Mouse (Mus musculus) heart, adult 11 months (tissue): ENCODE measurements around the gene Tspan10.

Experiments used
- DNase-seq: peaks from one replicate; pipeline ENCODE4 v3.0.0; 2022

Gene Tspan10

DNA sequence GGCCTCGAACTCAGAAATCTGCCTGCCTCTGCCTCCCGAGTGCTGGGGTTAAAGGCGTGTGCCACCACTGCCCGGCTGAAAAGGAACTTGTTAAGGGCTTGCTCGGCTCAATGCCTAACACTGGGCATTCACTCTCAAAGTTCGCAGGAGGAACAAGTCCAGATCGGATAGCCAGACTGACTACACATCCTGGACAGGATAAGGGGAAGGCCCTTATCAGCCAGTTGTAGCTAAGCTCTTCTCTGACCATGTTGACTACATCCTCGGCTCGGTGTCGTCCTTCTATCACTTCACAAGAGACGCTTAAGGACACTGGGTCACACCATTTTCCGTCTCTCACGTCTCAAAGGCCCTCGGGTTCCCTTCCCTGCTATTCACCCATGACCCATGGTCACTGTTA, 14.9 kb downstream of the Tspan10 start:
- DNase-seq, result no peak

DNA sequence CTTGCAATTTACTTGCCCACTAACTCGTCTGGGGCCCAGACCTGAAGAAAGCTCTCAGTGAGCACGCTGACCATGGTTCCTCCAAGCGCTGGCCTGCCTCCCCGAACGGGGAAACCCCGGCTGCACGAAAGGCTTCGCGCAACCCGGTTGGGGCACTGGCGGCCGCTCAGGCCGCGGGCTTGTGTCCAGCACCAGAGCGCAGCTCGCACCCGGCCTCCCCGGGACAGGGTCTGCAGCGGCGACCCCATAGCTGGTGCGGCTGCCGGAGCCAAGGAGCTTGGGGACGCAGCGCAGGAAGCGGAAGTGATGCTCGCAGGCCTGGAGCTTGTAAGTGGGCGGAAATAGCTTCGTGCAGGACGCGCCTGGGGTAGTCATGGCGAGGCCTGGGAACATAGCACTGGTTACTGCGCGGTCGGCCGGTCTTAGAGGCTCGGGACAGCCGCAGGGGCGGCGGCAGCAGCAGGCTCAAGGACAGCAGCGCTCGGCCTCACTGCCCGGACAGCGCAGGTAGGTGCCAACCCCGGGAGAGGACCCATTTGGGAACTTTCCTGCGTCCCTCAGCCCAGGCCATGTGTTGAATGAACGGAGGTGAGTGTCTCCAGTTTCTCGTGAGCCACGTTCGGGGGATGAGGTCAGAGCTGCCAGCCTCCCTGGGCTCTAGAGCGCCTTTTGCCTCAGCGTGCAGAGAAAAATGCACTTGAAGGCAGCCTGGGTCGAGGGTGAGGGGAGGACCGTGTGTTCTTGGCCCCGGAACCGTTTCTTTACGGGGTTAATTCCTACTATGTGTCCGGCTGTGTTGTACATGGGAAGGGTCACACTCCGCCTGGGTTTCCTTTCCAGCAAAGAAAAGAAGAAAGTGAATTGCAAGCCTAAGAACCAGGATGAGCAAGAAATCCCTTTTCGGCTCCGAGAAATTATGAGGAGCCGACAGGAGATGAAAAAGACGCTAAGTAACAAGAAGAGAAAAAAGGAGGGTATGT, 15.6 kb downstream of the Tspan10 start, which contains the start of the genes Oxld1 and Ccdc137:
Gene Oxld1 (minus strand): TSS at position 297 of the 980 bp plus-strand sequence.
Gene Ccdc137 (plus strand): TSS at position 344 of the 980 bp plus-strand sequence.
- DNase-seq, result peak; percentile 99

DNA sequence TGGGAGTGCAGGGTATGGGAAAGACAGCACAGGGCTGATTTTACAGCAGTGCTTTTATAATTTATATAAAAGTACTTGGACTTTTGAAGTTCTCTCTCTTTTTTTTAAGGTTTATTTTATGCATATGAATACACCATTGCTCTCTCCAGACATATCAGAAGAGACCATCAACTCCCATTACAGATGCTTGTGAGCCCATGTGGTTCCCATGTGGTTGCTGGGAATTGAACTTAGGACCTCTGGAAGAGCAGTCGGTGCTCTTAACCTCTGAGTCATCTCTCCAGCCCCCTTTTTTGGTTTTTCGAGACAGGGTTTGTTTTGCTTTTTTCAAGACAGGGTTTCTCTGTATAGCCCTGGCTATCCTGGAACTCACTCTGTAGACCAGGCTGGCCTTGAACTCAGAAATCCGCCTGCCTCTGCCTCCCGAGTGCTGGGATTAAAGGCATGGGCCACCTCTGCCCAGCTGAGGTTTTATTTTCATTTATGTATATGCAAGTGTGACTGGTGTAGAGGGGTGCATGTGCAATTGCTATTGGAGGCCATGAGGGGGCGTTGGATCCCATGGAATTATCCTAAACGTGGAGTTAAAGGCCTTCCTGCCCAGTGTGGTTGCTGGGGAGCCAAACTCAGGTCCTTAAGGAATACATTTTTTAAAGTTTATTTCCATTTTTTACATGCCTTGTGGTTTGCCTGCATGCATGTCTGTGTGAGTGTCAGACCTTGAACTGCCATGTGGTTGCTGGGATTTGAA, 16.6 kb downstream of the Tspan10 start:
- no peak for DNase-seq

DNA sequence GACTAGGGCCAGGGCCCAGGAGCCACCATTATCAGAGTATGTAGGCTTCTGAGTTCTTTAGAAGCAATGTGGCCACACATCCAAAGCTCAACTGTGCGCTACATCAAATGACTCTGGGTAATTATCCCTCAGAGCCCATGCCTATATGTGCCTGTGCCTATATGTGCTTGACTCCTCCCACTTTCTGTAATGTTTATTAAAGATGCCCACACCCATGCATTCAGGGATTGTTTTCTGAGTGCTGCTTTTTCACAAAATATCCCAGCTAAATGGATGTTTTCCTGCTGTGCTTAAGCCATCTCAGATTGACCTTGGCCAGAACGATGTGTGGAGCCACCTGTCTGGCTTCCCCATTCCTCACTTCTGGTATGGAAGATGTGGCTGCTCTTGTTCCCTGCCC, 21.1 kb downstream of the Tspan10 start:
- no peak for DNase-seq

DNA sequence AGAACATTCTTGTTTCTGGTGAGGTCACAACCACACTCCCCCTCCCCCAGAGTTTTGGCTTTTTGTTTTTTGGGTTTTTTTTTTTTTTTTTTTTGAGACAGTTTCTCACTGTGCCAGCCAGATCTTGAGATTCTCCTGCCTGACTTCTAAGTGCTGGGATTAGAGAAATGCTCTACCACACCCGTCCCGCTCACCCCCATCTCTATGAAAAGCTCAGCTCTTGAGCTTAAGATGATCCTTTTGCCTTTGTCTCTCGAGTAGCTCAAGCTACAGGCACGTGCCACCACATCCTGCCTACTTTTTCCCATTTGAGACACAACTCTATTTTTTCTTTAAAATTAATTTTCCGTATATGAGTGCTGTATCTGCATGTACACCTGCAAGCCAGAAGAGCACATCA, 21.9 kb downstream of the Tspan10 start:
- no peak for DNase-seq

DNA sequence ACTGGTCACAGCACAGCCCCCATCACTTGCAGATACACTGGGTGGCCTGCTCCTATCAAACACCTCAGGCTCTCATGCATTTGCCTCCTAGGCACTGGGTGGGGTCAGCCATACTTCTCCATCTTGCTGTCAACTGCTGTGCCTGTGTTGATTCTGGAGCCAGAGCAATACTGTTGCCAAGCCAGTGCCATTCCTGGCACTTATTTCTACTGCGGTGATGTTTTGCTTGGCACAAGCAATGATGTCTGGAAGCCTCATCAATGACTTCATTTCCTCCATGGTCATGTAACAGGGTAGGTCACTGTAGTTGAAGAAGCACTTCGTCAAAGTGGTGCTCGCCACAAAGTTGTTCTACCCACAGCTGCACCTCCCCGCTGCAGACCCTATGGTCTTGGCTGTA, 23.1 kb downstream of the Tspan10 start:
- peak; percentile 93 for DNase-seq

DNA sequence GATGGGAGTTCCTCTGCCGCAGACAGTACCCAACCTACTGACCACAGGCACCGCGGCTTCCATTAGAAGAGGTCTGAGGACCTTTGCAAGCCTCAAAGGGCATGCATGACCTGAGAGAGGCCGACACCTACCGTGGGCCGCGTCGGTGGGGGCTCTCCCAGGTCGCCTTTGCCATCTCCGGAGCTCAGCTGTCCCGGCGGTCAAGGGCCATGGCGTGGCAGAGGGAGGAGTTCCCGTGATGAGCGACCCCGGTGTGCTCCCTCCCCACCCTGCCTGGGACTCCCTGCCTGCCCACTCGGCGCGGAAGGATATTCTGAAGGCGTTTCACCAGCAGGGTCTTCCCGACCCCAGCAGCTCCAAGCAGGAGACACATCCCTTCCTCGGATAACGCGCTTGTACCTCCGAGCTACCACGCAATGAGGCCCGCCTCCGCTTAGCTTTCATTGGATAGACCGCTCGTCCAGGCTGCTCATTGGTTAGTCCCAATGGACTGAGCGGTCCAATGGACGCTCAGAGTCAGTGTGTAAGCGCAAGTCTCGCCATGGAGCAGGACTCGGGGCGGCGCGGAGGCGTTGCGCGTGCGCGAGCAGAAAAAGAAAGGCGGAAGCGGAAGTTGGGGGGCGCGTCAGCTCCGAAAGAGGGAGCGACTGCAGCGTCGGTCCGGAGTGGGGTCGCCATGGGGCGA, 24.7 kb downstream of the Tspan10 start, which contains the start of gene Arl16:
Gene Arl16 (minus strand): TSS at position 557 of the 685 bp plus-strand sequence.
- peak; percentile 100 for DNase-seq

DNA sequence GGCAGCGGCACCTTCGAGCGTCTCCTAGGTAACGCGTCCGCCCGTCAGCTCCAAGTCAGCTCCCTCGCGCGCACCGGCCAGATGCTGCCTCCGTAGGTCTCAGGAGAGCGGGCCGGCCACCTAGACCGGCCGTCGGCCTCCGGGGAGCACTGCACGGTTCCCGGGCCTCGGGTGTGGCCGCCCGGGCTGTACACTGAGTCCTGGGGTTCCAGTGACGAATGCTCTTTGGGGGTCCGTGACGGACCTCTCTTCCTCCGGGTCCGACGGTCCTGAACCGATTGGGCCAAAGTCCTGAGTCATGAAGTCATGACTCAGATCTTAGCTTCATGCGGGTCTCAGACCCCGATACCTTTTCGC, 25.3 kb downstream of the Tspan10 start:
- no peak for DNase-seq

DNA sequence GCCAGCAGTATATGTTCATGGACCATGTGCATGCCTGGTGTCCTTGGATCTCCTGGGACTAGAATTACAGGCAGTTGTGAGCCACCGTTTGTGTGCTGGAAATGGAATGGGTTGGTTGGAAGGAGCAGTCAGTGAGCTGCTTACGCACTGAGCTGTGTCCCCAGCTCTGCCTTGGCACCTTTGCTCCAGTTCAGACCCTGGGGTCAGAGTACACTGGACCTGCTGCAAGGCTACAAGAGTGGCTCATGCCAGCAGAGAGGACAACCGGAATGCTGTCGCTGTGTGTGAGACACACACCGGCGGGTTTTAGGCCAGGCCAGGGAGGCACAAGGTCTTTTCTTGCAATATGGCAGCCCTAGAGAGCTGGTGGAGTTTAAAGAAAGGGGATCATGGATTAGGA, 29.6 kb downstream of the Tspan10 start:
- DNase-seq, result no peak

DNA sequence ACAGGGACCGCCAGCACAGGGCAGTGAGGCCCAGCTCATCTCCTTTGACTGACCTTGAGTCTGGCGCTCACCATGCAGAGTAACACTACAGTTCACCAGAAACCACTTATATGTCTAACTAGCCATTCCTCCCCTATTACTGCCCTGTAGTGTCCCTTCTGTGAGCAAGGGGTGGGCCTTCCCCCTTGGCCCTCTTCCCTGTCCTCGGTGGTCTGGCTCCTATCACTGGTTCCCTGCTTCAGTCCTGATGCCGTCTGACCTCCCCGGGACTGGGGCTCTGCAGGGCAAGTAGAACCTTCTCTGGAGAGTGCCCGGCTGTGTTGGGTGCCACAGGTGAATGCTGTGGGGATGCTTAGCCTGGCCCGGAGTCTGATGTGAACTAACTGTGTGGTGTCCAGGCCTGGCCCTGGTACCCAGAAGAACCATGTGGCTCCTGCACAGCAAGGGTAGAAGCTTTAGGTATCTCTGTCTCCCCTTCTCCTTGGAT, 41.0 kb downstream of the Tspan10 start:
- peak; percentile 93 for DNase-seq

DNA sequence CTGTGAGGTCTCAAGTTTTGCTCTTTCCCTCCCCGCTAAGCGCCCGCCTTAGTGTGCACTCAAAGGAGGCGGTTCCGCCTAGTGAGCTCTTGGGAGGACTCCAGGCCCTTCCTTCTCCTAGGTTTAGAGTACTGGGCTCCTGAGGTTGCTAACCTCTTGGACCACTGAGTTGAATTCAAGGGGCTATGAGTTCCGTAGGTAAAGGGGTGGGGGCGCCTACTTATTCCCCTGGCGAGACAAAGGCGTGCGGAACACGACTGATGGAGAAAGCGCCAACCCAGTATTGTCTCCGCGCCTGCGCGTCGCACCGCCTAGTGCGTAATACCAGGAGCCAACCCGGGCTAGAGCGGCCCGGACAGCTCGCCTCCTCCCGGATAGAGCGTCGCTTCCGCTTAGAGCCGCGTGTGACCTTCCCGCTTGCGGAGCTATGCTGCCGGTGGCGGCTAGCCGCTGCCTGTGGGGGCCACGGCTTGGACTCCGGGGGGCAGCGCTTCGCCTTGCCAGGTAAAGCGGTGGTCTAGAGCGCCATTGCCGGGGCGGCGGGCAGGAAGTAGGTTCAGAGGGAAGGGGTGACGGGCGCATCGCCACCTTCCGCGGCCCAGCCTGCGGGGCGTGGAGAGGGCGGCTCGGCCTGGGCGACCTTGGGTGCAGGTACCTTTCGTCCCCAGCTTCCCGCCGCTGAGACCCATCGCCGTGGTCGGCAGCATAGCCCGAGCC, 42.0 kb downstream of the Tspan10 start, which contains the start of gene Mrpl12:
Gene Mrpl12 (plus strand): TSS at position 349 of the 717 bp plus-strand sequence.
- DNase-seq, result peak; percentile 99

DNA sequence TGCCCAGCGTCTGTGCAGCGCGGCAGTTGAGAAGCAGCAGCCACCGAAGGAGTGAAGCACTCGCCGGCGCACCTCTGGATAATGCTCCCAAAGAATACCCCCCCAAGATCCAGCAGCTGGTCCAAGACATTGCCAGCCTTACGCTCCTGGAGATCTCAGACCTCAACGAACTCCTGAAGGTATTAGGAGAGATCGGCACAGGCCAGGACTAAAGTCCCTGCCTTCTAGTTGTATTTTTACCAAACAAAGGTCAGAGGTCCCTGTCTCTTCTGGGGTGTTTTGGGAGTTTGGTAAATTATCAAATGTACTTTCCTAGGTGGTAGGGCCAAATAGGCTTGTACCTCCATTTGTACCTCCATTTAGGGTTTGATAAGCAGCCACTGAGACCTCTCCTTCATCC, 42.8 kb downstream of the Tspan10 start:
- DNase-seq, result no peak

DNA sequence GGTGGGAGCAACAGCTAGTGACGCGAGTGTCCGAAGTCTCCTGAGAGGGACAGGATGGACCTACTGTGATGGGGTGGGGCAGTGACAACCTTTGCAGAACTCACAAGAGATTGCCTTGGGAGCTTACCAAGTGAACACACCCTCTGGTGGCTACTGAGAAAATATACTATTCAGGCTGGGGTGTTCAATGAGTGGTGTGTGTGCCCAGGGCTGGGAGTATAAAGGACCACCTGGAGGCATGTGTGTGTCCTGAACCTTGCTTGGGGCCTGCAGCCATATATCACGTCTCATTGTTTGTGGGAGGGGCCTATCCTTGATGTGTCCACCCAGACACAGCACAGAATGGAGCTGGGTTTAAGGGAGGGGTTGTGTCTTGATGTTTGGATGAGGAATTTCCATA, 46.1 kb downstream of the Tspan10 start:
- DNase-seq, result no peak

DNA sequence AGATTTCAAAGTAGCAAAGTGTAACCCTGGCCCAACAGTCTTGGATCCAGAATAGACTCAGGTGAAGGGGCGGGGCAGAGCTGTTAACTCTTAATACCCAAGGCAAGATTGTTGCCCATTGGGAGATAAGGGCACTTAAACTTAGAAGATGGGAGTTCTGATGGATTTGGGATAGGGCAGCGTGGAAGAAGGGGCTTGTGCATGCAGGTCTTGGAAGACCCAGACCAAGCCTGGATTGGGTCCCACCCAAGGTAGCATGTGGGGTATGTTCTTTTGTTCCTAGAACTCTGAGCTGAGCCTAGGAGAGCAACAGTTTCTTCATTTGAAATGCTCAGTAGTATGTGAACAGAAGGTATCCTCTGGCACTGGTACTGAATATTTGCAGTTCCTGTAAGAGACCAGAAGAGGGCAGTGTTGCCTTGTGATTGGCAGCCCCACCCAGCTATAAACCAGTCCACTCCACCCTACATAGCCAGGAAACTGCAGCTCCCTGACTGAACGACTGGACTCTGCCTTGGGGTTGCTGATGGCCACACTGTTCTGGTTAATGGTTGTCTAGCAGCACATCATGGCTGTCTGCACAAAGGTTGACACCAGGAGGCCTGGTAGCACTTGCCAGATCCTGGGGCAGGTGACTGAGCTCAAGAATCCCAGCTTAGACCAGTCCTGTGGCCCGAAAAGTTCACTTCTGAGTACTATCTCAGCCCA, 46.8 kb downstream of the Tspan10 start:
- peak; percentile 98 for DNase-seq

DNA sequence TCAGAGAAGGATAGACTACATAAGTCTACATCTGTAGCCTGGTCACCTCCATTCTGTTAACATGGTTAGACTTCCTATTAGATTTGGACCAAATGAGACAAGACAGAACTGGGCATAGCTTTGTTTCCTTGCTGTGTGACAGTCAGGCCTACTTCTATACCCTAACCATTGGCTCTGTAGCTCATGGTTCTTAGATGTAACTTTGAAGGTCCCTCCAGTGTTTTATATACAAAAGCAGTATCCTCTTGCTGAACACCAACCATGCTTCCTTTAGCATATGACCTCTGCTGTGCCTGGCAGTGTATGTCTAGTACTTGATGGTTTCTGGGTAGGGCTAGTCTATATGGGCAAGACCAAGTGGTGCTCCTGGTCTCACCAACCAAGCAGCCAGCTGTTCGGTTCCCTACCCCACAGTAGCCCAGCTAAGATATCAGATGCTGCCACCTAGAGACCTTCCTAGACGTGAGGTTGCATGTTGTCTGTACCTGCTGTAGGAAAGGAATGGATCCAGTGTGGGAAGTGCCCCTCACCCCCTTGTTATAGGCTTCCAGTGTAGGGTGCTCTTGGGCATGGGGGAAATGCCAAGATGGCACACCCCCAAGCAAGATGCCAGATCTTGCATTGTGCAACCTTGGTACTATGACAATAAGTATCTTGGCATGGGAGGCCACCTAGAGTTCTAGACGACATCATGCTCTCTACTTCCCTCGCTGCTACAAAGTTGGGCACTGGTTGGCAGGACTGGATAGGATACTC, 48.0 kb downstream of the Tspan10 start:
- DNase-seq, result peak; percentile 93

DNA sequence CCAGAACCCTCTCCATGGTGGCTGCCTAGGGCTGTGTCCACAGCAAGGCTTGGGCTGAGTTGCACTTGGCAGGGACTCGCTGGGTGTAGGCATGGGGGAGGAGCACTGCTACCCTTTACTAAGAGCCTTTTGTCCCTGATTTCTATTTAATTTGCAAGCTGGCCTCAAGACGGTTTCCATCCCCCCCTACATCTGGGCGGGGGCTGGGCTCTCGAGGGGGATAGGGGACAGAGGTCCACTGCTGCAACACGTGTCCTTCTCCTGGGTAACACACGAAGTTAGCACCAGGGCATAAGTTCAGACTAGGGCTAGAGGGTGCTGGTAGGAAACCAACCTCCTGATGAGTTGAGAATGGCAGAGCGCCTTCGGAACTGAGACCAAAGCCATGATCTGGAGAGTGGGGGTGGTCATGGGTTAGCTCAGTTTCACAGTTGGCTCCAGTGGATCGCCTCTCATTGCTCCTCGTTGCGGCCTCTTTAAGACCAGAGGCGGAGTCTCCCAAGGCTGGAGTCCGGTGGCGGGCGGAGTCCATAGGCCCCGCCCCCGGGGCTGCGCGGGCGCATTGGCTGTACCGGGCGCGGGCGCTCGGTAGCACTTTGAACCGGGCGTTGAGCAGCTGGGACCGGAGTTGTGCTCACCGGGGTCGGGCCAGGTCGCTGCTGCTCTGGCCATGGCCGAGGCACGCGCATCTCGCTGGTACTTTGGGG, 49.0 kb downstream of the Tspan10 start, which contains the start of gene Slc25a10:
Gene Slc25a10 (plus strand): TSS at position 524 of the 707 bp plus-strand sequence.
- DNase-seq, result peak; percentile 99

DNA sequence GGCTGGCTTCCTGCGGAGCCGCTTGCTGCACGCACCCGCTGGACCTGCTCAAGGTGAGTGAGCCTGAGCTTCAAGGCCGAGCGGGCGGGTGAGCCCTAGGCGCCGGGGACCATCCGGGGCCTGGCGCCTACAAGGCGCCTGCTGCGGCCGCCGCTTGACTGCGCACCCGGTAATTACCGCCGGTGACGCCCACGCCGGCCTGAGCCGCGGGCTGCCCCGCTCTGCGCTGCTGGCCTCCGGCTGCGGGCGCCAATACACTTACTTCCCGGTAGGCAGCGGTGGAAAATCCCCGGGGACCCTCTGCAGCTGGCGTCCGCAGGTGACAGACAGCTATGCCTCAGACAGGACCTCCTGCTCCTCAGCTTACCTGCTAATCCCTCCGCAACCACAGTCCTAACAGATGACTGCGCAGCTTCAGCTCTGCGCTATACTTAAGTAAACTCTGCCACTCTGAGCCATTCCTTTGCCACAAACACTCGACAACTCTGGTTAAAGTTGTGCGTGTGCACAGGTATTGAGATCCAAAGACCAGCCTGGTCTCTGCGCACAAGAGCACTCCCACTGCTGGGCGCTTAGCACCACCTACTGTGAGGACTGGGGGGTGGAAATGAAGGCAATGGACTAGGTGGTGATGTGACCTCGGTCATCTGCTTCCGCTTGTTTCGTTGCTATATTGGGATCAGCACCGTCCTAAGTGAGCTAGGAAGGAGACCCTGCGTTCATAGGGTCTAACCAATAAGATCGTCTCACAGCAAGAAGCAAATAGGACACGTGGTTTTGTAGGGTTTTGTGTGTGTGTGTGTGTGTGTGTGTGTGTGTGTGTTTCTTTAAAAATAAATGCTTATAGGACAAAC, 49.8 kb downstream of the Tspan10 start:
- peak; percentile 97 for DNase-seq

DNA sequence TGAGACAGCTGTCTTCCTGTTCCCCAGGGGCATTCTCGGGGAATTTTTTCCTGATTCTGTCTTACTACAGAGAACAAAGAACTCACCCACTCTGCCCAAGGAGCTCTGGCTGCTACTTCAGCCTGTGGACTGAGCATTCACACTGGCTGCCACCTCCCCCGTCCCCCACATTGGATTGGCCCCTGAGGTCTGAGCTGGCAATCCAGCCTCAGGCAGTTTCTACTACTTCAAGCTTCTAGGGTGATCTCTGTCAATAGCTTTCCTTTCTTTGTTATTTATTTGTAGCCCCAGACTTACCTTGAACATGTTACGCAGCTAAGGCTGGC, 50.4 kb downstream of the Tspan10 start:
- DNase-seq, result peak; percentile 90

DNA sequence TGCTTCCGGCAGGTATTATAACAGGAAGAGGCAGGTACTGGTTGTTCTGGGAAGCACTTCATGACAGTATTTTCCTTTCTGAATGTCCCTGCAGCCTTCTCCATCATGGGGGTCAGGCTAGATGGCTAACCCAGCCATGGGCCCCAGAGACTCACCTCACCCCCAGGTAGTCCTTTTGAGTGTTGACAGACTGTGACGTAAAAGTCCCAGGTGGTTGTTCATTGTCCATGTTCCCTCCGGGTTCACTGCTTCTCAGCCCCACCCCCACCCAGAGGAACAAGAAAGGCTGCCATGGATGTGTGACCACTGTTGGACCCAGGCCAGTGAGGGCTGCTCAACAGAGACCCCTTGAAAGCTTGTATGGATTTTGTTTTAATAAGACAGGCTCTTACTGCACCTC, 50.9 kb downstream of the Tspan10 start:
- peak; percentile 88 for DNase-seq
